Mouse (Mus musculus) kidney, adult 2 months (tissue): Measurements from ENCODE around the gene Dph2.

Source experiments
- CTCF ChIP-seq: fragments of 200-500 bp; conservative IDR thresholded peaks from 2 replicates; pipeline ENCODE4 v1.5.1; 2011; ENCODE audit warnings: low read depth, mild to moderate bottlenecking, control low read depth, low read length, moderate library complexity, mixed read lengths; ENCODE audit not compliant: insufficient read depth, insufficient read length
- POLR2A ChIP-seq: fragments of 200-500 bp; IDR thresholded peaks from one replicate; pipeline ENCODE4 v1.6.1; 2011; ENCODE audit warnings: low read depth, low read length, control low read depth

- no peak for TF ChIP-seq POLR2A
- no peak for TF ChIP-seq CTCF
These were observed 26.0 kb upstream of the Dph2 start for GRCm38 (mm10) chr4:117917847-117918246.
